Mouse (Mus musculus) neural tube, embryonic 13.5 days (tissue): ENCODE measurements around the gene Cyp19a1. TPM values are rescaled to one million over a fixed set of nuclear protein-coding genes. Genes with fewer than 3 reads are reported as not detected.

Experiments
- ATAC-seq: fragments of 200-750 bp; cut with Nextera tagmentation; 2 replicates; pipeline ENCODE4 v1.8.0; 2017; ENCODE audit warnings: low read depth, mild to moderate bottlenecking, moderate TSS enrichment, moderate library complexity
- H3K27ac ChIP-seq: fragments of 300-500 bp; sonication (generic); replicated peaks from 2 replicates; pipeline ENCODE4 v1.5.1; 2015; ENCODE audit warnings: moderate library complexity, mild to moderate bottlenecking, inconsistent platforms
- H3K27me3 ChIP-seq: fragments of 300-500 bp; sonication (generic); 2 replicates; pipeline ENCODE4 v1.6.1; 2015; ENCODE audit warnings: mild to moderate bottlenecking, inconsistent platforms
- H3K36me3 ChIP-seq: fragments of 300-500 bp; sonication (generic); 2 replicates; pipeline ENCODE4 v1.6.1; 2015; ENCODE audit warnings: mild to moderate bottlenecking, inconsistent platforms
- H3K4me1 ChIP-seq: fragments of 300-500 bp; sonication (generic); replicated peaks from 2 replicates; pipeline ENCODE4 v1.6.1; 2015; ENCODE audit warnings: inconsistent platforms
- H3K4me2 ChIP-seq: fragments of 300-500 bp; sonication (generic); 2 replicates; pipeline ENCODE4 v1.6.1; 2015; ENCODE audit warnings: inconsistent platforms, mild to moderate bottlenecking, moderate library complexity
- H3K4me3 ChIP-seq: fragments of 300-500 bp; sonication (generic); 2 replicates; pipeline ENCODE4 v1.5.1; 2015; ENCODE audit warnings: mild to moderate bottlenecking, inconsistent platforms
- H3K9ac ChIP-seq: fragments of 300-500 bp; sonication (generic); 2 replicates; pipeline ENCODE4 v1.6.1; 2015; ENCODE audit warnings: moderate library complexity, mild to moderate bottlenecking, inconsistent platforms
- H3K9me3 ChIP-seq: fragments of 300-500 bp; sonication (generic); 2 replicates; pipeline ENCODE4 v1.6.1; 2016; ENCODE audit warnings: inconsistent platforms
- WGBS: fragments of 180-500 bp; shearing (Covaris S2); methylation state at CpG from one replicate; pipeline ENCODE4 v1.1.7; 2015; 5-methylcytosine and 5-hydroxymethylcytosine counted together
- polyA plus RNA-seq: library from polyadenylated mRNA; unstranded; fragments of >200 nt; fragmentation: Nextera tagmentation; extraction: Ambion mirVana; gene quantifications from 2 replicates; pipeline ENCODE4 v1.2.1, GENCODE M21; 2015

Cyp19a1 gene
- polyA plus RNA-seq, 1 experiment from 2014 or later, result not detected

DNA sequence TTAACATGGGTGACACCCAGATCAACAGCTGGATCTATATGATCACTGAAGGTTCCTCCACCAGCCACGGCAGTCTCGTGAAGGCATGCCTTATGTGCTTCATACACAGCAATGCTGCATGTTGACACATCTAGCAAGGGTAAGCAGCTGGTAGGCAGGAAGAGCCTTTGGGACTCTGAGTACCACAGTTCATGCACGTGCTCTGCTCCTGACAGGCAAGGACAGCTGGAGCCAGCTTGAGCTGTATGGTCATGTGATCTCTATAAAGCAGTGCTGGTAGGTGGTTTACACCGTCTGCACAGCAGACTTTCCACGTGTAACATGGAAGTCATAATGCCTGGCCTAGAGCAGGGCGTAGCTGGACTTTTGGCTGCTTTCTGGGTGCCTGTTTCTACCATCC lies 2.1 kb upstream of the Cyp19a1 start:
- no peaks in the 10 kb centered on the region for H3K9me3 ChIP-seq
- H3K9ac ChIP-seq, result no peak overlapping the region
- H3K4me2 ChIP-seq, result no peak overlapping the region
- 74% methylated on average over 6 of the region's 6 CpGs for WGBS
- no peak overlapping the region for H3K27ac ChIP-seq
- no peaks in the 10 kb centered on the region for H3K27me3 ChIP-seq
- ATAC-seq, result no peak
- peaks cover 3% of the 10 kb centered on the region; the same call in 1 of the 2 replicates for H3K4me1 ChIP-seq
- H3K36me3 ChIP-seq, result no peaks in the 10 kb centered on the region
- H3K4me3 ChIP-seq, result no peak overlapping the region

DNA sequence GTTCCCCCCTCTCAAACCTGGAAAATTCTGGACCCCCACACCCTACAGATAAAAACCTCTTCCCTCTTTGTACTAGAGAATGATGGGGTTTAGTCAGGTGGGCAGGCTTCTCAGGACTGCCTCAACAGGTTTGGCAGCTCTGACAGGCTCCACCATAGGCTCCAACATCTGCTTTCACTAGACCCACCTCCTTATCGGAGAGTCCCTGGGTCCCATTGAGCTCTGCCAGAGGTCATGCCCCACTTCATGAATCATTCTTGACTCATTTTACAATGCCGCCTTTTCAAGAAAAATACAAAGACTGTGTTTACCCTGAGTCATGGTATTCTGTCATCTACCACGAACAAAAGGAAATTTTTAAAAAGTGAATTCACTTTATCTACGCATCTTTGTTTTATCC lies 3.2 kb downstream of the Cyp19a1 start:
- ATAC-seq, result no peak
- Histone ChIP-seq H3K9me3 (no peaks in the 10 kb centered on the region), H3K27ac (no peak overlapping the region), H3K9ac (no peak overlapping the region), H3K4me1 (no peaks in the 10 kb centered on the region), H3K4me3 (no peak overlapping the region), H3K4me2 (no peak overlapping the region), H3K27me3 (no peaks in the 10 kb centered on the region), H3K36me3 (no peaks in the 10 kb centered on the region)
- 75% methylated on average over 4 of the region's 4 CpGs for WGBS

GRCm38 (mm10) chr9:54244869-54245665 lies 22.8 kb downstream of the Cyp19a1 start:
- peaks cover 10% of the 10 kb centered on the region for H3K4me1 ChIP-seq
- WGBS, result 51% methylated on average over 3 of the region's 3 CpGs
- no peaks in the 10 kb centered on the region for H3K36me3 ChIP-seq
- H3K4me3 ChIP-seq, result no peak overlapping the region
- H3K9ac ChIP-seq, result no peak overlapping the region
- H3K27me3 ChIP-seq, result no peaks in the 10 kb centered on the region
- no peak overlapping the region for H3K4me2 ChIP-seq
- H3K9me3 ChIP-seq, result no peaks in the 10 kb centered on the region
- peak overlapping the region; percentile 62 for H3K27ac ChIP-seq
- no peak for ATAC-seq

GRCm38 (mm10) chr9:54227580-54227979 lies 40.3 kb downstream of the Cyp19a1 start:
- H3K27ac ChIP-seq, result no peak overlapping the region
- 67% methylated on average over 6 of the region's 6 CpGs for WGBS
- H3K4me3 ChIP-seq, result no peak overlapping the region
- no peak overlapping the region for H3K9ac ChIP-seq
- no peaks in the 10 kb centered on the region for H3K9me3 ChIP-seq
- no peaks in the 10 kb centered on the region for H3K27me3 ChIP-seq
- ATAC-seq, result no peak
- no peak overlapping the region for H3K4me2 ChIP-seq
- no peaks in the 10 kb centered on the region for H3K36me3 ChIP-seq
- no peaks in the 10 kb centered on the region for H3K4me1 ChIP-seq

GRCm38 (mm10) chr9:54216511-54216910 lies 51.4 kb downstream of the Cyp19a1 start:
- Histone ChIP-seq H3K9ac (no peak overlapping the region), H3K9me3 (no peaks in the 10 kb centered on the region), H3K27ac (no peak overlapping the region), H3K36me3 (no peaks in the 10 kb centered on the region), H3K27me3 (no peaks in the 10 kb centered on the region), H3K4me1 (no peaks in the 10 kb centered on the region), H3K4me2 (no peak overlapping the region), H3K4me3 (no peak overlapping the region)
- WGBS, result 48% methylated on average over 5 of the region's 5 CpGs
- no peak for ATAC-seq

- H3K4me2 ChIP-seq, result no peak overlapping the region
Observed at GRCm38 (mm10) chr9:54214881-54215280, 53.0 kb downstream of the Cyp19a1 start.

GRCm38 (mm10) chr9:54194790-54195189 lies 73.1 kb downstream of the Cyp19a1 start:
- H3K4me1 ChIP-seq, result no peaks in the 10 kb centered on the region
- H3K9ac ChIP-seq, result no peak overlapping the region
- no peak overlapping the region for H3K4me3 ChIP-seq
- H3K36me3 ChIP-seq, result no peaks in the 10 kb centered on the region
- no peak overlapping the region for H3K4me2 ChIP-seq
- WGBS, result 73% methylated on average over 5 of the region's 5 CpGs
- ATAC-seq, result no peak
- no peaks in the 10 kb centered on the region for H3K27me3 ChIP-seq
- H3K27ac ChIP-seq, result no peak overlapping the region
- no peaks in the 10 kb centered on the region for H3K9me3 ChIP-seq

More at GRCm38 (mm10) chr9:54214881-54215280, 53.0 kb downstream of the Cyp19a1 start:
- ATAC-seq, result no peak
- Histone ChIP-seq H3K4me1 (no peaks in the 10 kb centered on the region), H3K9ac (no peak overlapping the region), H3K27ac (no peak overlapping the region), H3K27me3 (no peaks in the 10 kb centered on the region), H3K36me3 (no peaks in the 10 kb centered on the region), H3K9me3 (no peaks in the 10 kb centered on the region), H3K4me3 (no peak overlapping the region)
- 85% methylated on average over 9 of the region's 9 CpGs for WGBS

GRCm38 (mm10) chr9:54191435-54191834 lies 76.5 kb downstream of the Cyp19a1 start:
- Histone ChIP-seq H3K4me3 (no peak overlapping the region), H3K27ac (no peak overlapping the region), H3K9ac (no peak overlapping the region), H3K27me3 (no peaks in the 10 kb centered on the region), H3K9me3 (no peaks in the 10 kb centered on the region), H3K36me3 (no peaks in the 10 kb centered on the region), H3K4me2 (no peak overlapping the region), H3K4me1 (no peaks in the 10 kb centered on the region)
- 91% methylated on average over 3 of the region's 3 CpGs for WGBS
- no peak for ATAC-seq

DNA sequence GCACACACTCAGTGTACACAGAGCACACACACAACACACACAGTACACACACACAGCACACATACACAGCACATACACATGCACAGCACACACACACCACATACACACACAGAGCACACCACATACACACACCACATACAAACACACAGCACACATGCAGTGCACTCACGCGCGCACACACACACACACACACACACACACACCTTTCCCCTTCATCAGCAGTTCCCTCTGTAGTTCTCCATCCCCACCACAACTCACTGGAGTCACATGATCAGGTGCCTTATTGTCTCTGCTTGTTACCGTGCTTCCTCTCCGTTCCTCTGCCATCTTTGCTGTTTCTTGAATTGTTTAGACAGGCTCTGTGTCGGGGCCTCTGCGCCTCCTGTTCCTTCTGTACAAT lies 85.4 kb downstream of the Cyp19a1 start:
- H3K36me3 ChIP-seq, result no peaks in the 10 kb centered on the region
- H3K9me3 ChIP-seq, result no peaks in the 10 kb centered on the region
- H3K4me3 ChIP-seq, result no peak overlapping the region
- no peaks in the 10 kb centered on the region for H3K4me1 ChIP-seq
- H3K9ac ChIP-seq, result no peak overlapping the region
- ATAC-seq, result no peak
- H3K4me2 ChIP-seq, result no peak overlapping the region
- H3K27ac ChIP-seq, result no peak overlapping the region
- H3K27me3 ChIP-seq, result no peaks in the 10 kb centered on the region
- WGBS, result 89% methylated on average over 7 of the region's 7 CpGs

GRCm38 (mm10) chr9:54181330-54181729 lies 86.6 kb downstream of the Cyp19a1 start:
- WGBS, result 14% methylated on average over 2 of the region's 2 CpGs
- no peak overlapping the region for H3K27ac ChIP-seq
- ATAC-seq, result no peak
- no peaks in the 10 kb centered on the region for H3K9me3 ChIP-seq
- H3K27me3 ChIP-seq, result no peaks in the 10 kb centered on the region
- H3K4me3 ChIP-seq, result no peak overlapping the region
- H3K4me2 ChIP-seq, result no peak overlapping the region
- no peaks in the 10 kb centered on the region for H3K4me1 ChIP-seq
- no peaks in the 10 kb centered on the region for H3K36me3 ChIP-seq
- H3K9ac ChIP-seq, result no peak overlapping the region

DNA sequence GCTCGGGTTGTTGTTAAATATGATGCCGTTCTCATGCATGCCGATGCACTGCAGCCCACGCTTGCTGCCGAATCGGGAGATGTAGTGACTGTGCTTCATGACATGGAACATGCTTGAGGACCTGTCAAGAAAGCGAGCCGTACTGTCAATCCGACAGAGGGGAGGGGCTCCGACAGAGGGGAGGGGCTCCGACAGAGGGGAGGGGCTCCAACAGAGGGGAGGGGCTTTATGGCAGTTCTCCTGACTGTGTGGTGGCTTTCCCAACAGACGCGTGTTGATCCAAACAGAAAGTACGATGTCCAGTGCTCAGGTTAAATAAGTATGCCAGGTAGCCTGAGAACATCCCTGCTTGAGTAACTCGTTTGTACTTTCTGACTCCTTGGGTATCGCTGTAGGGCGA lies 87.7 kb downstream of the Cyp19a1 start:
- Histone ChIP-seq H3K27me3 (no peaks in the 10 kb centered on the region), H3K36me3 (no peaks in the 10 kb centered on the region), H3K27ac (no peak overlapping the region), H3K9ac (no peak overlapping the region), H3K4me3 (no peak overlapping the region), H3K4me1 (no peaks in the 10 kb centered on the region), H3K4me2 (no peak overlapping the region), H3K9me3 (no peaks in the 10 kb centered on the region)
- 75% methylated on average over 17 of the region's 17 CpGs for WGBS
- ATAC-seq, result no peak

DNA sequence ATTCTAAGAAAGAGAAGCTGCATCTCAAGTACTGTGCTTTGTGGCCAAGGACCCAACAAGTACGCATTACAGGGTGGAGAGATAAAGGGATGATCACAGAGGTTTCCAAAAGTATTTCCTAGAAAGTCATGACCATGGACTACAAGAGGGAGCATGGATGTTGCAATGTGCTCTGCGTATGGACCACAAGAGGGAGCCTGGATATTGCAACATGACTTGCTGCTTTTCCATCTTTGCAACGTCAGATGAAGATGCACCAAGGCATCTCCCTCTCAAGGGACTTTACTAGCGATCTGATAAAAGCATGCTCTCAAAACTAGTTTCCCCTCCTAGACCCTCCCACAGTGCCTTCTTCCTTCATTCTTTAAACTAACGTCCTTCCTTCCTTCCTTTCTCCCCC lies 98.4 kb downstream of the Cyp19a1 start:
- Histone ChIP-seq H3K27ac (no peak overlapping the region), H3K4me2 (no peak overlapping the region), H3K9me3 (no peaks in the 10 kb centered on the region), H3K4me3 (no peak overlapping the region), H3K27me3 (no peaks in the 10 kb centered on the region), H3K36me3 (no peaks in the 10 kb centered on the region), H3K9ac (no peak overlapping the region), H3K4me1 (no peaks in the 10 kb centered on the region)
- peak; percentile 53; the same call in 1 of the 2 replicates for ATAC-seq
- 49% methylated on average over 5 of the region's 5 CpGs for WGBS

DNA sequence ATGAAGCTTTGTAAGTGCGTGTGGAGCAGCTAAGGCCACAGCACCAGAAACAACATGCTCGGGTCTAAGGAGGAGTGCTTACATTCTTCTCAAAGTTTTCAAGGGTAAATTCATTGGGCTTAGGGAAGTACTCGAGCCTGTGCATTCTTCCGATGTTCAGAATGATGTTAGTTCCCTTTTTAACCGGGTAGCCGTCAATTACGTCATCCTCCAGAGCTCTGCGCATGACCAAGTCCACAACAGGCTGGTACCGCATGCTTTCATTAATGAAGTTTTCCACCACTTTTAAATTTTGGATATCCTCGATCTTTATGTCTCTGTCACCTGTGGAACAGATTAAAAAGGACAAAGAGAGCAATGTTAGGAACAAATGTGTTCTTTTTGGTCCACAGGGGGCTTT lies 99.5 kb downstream of the Cyp19a1 start:
- Histone ChIP-seq H3K27me3 (no peaks in the 10 kb centered on the region), H3K4me2 (no peak overlapping the region), H3K36me3 (no peaks in the 10 kb centered on the region), H3K4me1 (no peaks in the 10 kb centered on the region), H3K9me3 (no peaks in the 10 kb centered on the region), H3K9ac (no peak overlapping the region), H3K27ac (no peak overlapping the region), H3K4me3 (no peak overlapping the region)
- 87% methylated on average over 10 of the region's 10 CpGs for WGBS
- no peak for ATAC-seq
